Mouse (Mus musculus) C2C12 (cell line): ENCODE results near the gene Sh3kbp1. TPM values are rescaled to one million over a fixed set of nuclear protein-coding genes. Genes with fewer than 3 reads are reported as not detected.

Source experiments
- H3K27me3 ChIP-seq: one replicate; pipeline ENCODE4 v1.6.1; 2011; ENCODE audit not compliant: control insufficient read depth, insufficient read depth, insufficient read length
- H3K36me3 ChIP-seq: one replicate; pipeline ENCODE4 v1.6.1; 2011; ENCODE audit not compliant: control insufficient read depth, insufficient read depth
- H3K4me3 ChIP-seq: one replicate; pipeline ENCODE4 v1.5.1; 2011; ENCODE audit warnings: mild to moderate bottlenecking, control low read depth; ENCODE audit not compliant: poor library complexity, insufficient read depth, severe bottlenecking
- H3K79me2 ChIP-seq: one replicate; pipeline ENCODE4 v1.6.1; 2011; ENCODE audit not compliant: control insufficient read depth, insufficient read depth
- H3K79me3 ChIP-seq: one replicate; pipeline ENCODE4 v1.6.1; 2011; ENCODE audit warnings: low read depth, control low read depth
- H3ac ChIP-seq: one replicate; pipeline ENCODE3; 2011; ENCODE audit warnings: low read depth; ENCODE audit not compliant: control insufficient read depth, insufficient read length
- CEBPB ChIP-seq: IDR thresholded peaks from one replicate; pipeline ENCODE4 v1.6.1; 2011; ENCODE audit warnings: low read depth, mild to moderate bottlenecking, control low read depth, moderate library complexity
- CTCF ChIP-seq: IDR thresholded peaks from one replicate; pipeline ENCODE4 v1.5.1; 2011; ENCODE audit not compliant: control insufficient read depth, insufficient read depth, insufficient read length
- FOSL1 ChIP-seq: IDR thresholded peaks from one replicate; pipeline ENCODE4 v1.8.0; 2011; ENCODE audit warnings: mild to moderate bottlenecking, low read length; ENCODE audit not compliant: poor library complexity, insufficient read depth, severe bottlenecking
- MAX ChIP-seq: IDR thresholded peaks from one replicate; pipeline ENCODE4 v1.6.1; 2011; ENCODE audit warnings: mild to moderate bottlenecking, control low read depth
- MYOD1 ChIP-seq: IDR thresholded peaks from one replicate; pipeline ENCODE4 v1.6.1; 2011; ENCODE audit warnings: low read depth; ENCODE audit not compliant: control insufficient read depth, insufficient read length
- MYOG ChIP-seq: IDR thresholded peaks from one replicate; pipeline ENCODE4 v1.6.1; 2011; ENCODE audit not compliant: control insufficient read depth, insufficient read length; ENCODE audit errors: extremely low read depth
- USF1 ChIP-seq: IDR thresholded peaks from one replicate; pipeline ENCODE4 v1.6.1; 2011; ENCODE audit warnings: low read depth, mild to moderate bottlenecking, control low read depth, moderate library complexity
- polyA plus RNA-seq: library from polyadenylated mRNA; unstranded; fragments of >200 nt; fragmentation: generic; extraction: Trizol; gene quantifications from one replicate; pipeline ENCODE4 v1.2.1, GENCODE M21; 2012; ENCODE audit warnings: missing spikeins

Sh3kbp1 gene
- polyA plus RNA-seq, 1 experiment: 46.2 TPM

DNA sequence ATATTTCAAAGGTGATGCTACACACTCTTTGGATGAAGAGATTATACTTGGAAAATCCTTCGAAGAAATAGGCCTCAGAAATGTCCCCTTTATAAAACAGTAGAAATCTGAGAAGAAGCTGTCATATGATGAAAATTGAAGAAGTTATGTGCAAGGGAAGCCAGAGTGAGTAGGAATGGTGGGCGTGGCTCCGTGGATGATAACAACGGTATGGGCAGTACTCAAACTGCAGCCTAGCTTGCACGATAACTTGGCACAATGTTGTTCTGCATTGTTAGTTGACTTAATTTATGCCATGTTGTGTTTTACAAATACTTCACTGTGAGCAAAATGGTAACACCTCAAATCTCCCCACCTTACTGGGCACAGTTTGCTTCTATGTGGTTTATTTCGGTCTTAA, 368.7 kb downstream of the Sh3kbp1 start:
- Histone ChIP-seq H3ac (no peak overlapping the region), H3K4me3 (no peak overlapping the region), H3K79me2 (no peaks in the 10 kb centered on the region), H3K27me3 (no peaks in the 10 kb centered on the region), H3K36me3 (no peaks in the 10 kb centered on the region), H3K79me3 (no peaks in the 10 kb centered on the region)
- TF ChIP-seq MYOG: no peak
- no peak for TF ChIP-seq MAX
- no peak for TF ChIP-seq CEBPB
- TF ChIP-seq FOSL1: no peak
- no peak for TF ChIP-seq MYOD1
- no peak for TF ChIP-seq CTCF
- TF ChIP-seq USF1: no peak

Other genes starting within 250 kb of the Sh3kbp1 start
- gene Map7d2, start 212.7 kb upstream of the Sh3kbp1 start, polyA plus RNA-seq: not detected
- gene Bclaf3, start 100.6 kb upstream of the Sh3kbp1 start, polyA plus RNA-seq: 2.3 TPM